Mouse (Mus musculus) MN1 (cell line): Measurements from ENCODE around the gene Rasgrp1.

ENCODE experiments used
- DNase-seq: peaks from one replicate; pipeline ENCODE4 v3.0.0-alpha.2; 2016; ENCODE audit warnings: low spot score

Rasgrp1 gene

DNA sequence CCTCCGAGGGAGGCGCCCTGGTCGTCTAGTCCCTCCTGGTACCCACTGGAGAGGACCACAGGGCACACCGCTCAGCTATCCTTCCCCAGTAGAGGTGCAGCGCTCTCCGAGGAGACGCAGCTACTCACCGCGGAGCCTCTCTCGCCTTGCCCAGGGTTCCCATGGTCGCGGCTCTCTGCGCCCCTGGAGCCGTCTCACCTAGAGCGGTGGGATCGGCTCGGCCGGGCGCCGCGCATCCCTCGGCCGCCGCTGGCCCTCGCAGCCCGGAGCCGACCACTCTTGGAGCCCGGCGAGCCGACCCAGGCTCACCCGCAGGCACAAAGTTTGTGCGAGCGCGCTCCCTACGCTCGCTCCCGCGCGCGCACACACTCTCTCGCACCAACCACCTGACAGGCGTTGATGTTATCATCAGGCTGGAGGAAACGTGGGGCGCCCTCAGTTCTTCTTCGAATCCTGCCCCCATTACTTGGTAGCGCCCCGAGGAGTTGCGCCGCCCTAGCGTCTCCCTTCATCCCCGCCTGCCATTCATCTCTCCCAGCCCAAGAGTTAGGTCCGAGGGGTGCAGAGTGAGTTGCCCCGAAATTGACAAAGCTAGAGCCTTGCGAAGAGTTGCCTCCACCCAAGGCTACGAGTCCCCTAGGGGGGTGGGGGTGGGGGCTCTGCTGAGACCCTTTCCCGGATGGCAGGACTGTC lies at the start of gene Rasgrp1:
Gene Rasgrp1, minus strand, starts transcription at position 455 of the 693 bp plus-strand sequence.
- DNase-seq, result no peak

DNA sequence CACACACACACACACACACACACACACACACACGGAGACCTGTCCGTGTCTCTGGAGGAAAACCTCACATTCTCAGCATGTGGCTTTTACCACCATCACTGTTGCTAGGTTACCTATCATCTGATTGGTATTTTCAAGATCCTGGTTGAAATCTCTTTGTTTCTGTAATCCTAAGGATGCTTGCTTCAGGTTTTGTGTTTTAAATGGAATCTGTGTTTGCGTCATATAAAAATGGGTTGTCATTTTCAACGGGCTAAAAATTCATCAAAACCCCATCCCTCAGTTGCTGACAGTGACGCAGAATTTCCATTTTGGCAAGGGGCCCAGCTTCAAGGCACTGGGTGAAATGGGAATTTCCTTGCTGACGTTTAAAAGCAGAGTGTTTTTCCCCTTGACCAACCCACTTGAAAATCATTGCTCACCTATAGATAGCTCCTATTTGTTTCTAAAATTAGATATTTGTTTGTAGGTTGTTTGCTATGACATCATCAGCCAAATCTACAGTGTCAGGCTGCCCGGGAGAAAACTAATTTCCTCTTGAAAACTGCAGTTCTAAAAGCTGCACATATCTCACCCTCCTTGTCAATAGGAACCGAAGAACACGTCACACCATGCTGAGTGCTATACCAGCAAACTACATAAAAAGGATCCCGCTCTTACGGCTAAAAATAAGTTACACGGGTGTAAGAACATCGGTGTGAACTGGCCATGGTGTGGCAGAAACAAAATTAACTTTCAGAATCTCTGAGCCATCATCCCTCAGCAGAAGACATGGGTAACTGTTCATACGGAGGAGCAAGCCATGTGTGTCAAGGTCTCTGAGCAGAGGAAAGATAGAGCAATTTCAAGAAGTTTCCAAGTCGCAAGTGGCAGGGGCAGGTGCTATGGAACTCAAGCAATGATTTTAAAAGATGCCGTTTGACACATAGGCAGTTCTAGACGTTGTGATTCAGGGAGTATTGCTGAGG lies 47.4 kb upstream of the Rasgrp1 start:
- no peak for DNase-seq

DNA sequence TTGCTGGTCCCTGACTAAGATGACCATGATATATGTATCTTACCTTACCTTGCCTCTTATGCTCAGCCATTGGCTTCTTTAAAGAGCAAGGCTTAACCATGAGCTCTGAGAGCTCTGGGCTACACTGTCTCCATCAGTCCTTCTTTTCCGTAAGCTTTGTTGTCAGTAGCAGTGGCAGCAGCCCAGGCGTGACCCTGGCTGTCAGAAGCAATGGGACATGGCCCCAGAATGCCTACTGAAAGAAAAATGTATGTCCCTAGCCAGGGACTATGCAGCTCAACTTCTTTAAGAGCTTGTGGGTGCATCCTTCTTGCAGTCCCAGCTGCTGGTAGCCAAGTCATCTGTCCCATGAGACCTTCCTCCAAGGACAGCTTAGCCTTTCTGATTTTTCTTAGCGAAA lies 46.7 kb upstream of the Rasgrp1 start:
- no peak for DNase-seq

DNA sequence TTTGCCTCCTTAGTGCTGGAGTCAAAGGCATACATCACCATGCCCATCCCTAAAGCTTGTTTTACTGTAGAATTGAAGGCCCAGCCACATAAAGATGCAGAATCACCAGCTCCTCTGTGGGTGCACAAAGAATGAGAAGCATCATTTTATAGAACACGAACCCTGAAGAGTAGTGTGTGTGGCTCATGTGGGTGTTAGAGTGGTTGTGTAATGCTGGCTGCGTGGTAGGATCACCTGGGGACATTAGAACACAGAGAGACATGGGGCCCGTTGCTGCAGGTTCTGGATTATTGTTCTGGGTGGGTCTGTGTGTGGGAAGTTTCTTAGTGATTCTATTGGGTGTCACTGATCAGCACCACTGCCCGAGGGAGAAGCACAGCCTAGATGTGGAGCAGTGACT lies 45.3 kb upstream of the Rasgrp1 start:
- no peak for DNase-seq

DNA sequence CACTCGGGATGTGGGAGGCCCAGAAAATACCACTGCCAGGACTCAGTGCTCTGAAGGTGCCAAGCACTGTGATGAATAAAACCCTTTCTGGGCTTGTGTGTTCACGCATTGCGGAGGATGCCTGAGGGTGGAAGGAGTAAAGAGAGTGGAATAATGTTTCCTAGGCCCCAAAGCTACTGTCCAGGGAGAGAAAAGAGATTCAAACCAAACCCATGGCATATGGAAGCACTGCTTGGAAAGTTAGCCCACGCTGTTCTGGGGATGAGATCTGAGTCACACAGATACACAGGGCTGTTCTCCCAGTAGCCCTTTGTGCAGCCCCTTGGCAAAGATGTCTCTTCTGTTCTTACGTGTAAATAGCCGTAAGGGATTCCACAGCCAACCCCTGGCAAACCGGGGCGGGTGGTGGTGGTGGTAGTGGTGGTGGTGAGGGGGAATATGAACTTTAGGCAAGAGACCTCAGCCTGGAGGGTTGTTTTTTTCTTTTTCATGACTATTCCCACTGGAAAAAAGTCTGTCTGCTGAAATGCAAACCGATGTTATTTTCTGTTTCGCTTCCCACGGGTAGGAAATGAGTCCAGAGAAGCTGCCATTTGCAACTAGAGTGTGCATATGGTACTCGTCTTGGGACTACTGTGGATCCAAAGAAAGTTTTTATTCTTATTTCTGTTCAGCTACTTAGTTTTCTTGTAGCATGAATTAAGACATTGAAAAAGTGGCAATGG lies 44.3 kb upstream of the Rasgrp1 start:
- DNase-seq, result no peak

DNA sequence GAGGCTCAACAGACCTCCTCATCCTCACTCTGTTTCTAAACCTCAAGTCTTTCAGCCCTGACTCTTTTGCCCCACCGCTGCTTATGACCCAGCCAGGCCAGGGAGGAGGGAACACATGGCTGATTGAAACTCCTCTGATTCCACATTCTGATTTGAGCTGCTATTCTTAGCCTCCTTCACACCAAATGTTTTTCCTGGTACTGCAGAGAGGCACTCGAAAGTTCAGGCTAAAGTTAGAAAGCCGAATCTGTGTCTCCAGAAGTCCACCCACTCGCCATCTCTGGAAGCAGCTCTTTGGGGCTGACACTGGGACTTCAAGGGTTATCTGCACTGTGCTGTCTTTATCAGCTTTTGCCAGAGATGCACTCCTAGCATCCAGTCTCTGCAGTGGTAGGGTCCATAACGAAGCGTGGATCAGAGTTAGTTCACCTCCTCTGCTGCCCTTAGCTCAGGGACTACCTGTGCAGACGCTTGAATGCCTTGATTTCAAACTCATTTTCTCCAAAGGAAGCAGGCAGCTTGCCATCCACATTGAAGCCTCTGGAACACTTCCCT lies 43.3 kb upstream of the Rasgrp1 start:
- no peak for DNase-seq

DNA sequence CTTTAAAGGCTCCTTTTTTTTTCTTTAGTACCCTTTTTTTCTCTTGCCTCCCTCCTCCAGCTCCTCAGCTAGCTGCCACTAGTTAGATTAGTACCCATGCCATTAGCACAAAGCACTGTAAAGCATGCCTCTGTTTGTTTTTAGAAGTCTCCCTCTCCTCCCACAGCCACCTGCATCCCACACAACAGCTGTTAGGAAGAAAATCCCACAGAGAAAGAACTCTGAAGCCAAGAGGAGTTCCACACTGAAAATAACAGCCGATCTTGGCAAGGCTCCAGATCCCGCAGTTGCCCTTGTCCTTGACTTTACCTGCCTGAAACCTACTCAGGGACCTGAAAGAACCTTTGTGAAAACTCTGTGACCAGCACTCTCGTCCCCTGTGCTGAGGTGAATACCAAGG lies 38.5 kb upstream of the Rasgrp1 start:
- DNase-seq, result no peak

DNA sequence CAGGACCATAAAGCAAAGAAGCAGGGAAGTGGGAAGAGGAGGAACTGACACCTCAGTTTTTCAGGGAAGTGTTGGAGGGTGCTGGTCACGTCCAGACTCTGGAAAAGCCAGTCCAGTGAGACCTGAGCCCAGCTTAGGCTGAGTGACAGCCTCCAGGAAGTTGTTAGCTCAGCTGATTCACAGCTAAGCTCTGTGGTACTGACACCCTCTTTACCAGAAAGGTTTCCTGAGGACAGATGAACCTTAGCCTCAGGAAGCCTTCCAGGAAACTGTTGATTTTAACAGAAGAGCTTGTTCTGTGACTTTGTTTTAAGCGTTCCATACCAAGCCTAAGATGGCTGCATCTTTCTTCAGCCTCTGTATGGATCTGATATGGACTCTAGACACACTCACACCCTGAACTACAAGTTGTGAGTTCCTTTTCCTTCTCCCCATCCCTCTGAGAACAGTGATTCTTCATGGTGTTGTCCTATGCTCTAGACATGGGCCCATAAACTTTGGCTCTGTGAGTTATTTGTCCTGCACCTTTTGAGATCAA lies 31.6 kb upstream of the Rasgrp1 start:
- no peak for DNase-seq

DNA sequence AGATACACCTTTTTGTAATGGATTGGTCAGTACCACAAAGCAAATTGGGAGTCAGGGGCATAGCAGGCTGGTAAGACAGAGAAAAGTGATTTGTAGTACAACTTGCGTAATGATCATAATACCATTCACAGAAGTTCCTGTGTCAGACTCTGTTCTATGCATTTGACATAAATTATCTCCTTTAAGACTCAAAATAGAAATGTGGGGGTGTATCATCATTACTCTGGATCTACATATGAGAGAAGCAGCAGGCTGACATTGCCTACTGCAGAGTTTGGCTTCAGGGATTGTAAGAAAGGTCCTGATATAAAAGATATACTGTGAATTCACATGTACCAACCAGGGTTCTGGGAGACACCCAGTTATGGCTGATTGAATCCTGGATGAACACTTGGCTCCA lies 28.9 kb upstream of the Rasgrp1 start:
- DNase-seq, result no peak

DNA sequence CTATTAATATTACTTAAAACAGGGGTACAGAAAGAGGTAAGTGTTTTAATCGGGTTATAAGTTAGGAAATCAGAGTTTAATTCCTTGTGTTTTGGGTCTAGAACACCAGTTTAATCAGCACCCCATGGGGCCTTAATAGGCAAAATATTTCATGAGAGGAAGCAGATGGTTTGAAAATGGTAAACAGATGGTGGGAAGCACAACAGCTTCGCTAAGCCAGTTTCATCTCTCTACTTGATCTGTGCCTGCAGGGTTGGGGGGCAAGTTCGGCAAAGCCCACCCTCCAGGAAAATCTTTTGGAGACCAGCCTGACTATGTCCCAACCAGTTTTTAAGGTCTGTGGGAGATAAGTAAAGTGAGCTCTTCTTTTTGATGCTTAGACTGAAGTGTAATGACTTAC lies 23.7 kb upstream of the Rasgrp1 start:
- no peak for DNase-seq

DNA sequence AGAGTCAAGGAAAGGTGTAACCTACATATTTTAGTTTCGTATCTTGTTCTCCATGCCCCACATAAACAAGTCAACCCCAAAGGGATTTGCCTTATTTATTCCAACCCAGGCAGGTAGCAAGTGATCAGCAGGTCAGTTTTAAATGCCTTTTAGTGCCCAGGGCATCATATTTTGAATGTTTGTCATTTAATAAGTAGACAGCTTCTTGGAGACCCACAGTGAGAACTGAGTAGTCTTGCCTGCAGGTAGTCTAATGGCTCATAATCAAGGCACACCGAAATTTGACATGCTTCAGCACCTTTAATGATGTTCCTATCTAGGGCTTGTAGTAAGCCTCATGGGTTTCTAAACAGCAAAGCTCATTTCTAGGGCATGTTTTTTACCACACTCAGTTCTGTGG lies 21.3 kb upstream of the Rasgrp1 start:
- no peak for DNase-seq

DNA sequence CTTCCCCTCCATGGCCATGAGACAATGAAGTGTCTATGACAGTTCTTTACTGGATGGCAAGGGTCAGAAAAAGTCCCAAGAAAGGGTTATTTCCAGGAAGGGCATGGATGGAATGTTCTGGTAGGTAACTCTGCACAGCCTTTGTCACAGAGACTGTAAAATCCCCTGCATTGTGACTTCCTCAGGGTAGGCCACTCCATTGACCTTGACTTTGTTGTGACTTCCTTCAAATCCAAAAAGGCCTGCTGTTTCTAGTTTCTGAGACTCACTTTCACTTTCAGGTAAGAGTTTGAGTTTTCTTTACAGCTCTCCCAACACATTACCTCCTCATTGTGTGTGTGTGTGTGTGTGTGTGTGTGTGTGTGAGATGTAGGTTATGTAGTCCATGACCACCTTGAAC lies 15.1 kb upstream of the Rasgrp1 start:
- no peak for DNase-seq

DNA sequence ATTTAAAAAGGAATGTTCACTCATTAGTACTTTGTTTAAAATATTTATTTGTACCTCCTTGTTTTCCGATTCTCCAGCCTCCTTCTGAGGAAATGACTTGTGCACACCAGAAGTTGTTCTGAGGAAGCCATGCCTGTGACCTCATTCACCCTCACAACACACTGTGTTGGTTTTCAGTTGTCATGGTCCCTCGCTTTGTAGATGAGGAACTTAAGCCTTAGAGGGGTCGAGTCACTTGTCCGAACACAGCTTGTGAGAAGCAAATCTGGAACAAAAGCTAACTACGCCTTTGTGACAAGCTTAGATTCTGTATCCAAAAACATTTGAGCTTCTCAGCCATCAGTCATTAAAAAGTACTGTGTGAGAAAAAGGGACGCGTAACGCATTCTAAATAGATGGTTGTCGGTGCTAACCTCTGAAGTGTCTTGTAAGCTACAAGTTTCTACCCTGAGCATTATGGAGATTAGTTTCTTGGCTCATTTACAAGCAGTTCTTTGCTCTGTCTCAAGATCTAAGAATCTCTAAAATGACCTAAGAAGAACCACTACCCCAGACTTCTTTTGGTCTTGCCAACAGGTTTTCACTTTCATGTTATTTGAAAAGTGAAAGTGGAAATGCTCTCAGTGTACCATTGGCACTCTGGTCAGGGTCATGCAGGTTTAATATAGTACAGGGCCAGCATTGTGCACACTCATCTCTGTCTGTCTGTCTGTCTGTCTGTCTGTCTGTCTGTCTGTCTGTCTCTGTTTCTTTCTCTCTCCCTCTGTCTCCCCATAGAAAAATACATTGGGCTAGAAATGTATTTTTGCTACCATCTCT lies 9.7 kb upstream of the Rasgrp1 start:
- no peak for DNase-seq

DNA sequence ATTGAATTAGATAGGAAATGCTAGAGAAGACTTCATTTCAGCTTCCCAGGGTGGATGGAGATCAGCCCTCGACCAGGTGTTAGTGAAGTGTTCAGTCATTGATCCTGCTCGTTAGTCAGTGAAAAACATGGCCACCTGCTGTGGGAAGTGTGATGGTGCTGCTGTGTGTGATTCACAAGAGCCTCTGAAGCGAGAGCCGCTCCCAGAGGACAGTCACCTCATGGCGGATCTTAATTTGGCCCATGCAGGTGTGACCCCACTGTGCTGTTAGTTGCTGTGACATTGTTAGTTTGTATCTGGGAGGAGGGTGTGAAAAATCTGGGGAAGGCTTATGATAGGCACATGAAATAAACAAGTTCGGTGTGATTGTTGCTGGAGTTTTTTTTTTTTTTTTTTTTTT lies 7.3 kb upstream of the Rasgrp1 start:
- no peak for DNase-seq

DNA sequence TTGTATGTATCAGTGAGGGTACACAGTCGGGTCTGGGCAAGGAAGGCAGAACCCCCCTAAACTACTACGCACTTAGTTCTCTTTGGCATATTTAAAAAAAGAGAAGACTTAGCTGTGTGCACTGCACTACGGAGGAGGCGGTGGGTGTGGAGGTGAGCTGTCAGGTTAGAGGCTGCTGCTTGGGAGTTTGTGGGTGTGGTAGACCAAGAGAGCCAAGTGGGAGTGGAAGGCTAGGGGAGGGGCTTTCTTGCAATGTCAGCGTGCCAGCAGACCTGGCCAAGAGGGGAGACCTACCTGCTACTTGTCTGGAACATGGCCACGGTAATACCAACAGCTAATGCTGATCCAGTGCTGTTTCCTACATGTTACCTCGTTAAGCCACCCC lies 431 bp upstream of the Rasgrp1 start:
- no peak for DNase-seq

DNA sequence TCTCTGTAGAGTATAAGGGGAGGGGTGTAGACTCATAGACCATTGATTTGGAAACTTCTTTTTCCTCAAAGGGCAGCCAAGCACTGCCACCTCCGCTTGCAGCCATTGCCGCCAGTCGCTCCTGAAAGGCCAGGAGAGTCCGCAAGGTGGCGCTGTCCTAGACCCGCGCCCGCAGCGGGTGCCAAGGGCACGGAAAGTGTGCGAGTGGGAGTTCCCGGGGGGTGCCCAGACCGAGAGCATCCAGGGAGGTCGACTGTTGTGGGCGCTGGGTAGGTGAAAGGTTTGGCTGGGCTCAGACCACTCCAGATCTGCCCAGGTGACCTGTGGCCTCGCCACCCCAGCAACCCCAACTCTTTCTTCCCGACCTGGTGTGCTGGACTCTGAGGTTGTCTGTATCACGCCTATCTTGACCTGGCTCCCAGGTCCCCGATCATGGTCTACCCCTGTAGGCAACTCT lies 683 bp downstream of the Rasgrp1 start:
- no peak for DNase-seq

DNA sequence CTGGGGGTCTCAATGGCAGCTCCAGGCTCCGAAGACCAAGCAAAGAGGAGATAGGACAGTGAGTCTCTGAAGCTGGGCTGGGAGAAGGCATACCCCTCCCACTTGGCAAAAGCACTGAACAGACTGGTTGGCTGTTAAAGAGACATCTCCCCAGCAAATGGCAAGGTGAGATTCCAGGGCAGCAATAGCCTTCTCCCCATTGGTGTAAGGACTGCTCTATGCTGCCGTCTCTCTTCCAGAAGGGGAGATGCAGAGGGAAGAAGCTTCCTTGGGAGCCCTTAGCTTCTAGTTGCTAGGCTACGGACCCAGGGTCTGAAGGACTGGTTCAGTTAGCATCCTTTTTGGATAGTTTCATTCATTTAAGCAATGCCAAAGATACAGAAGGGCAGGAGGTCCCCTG lies 4.3 kb downstream of the Rasgrp1 start:
- no peak for DNase-seq

DNA sequence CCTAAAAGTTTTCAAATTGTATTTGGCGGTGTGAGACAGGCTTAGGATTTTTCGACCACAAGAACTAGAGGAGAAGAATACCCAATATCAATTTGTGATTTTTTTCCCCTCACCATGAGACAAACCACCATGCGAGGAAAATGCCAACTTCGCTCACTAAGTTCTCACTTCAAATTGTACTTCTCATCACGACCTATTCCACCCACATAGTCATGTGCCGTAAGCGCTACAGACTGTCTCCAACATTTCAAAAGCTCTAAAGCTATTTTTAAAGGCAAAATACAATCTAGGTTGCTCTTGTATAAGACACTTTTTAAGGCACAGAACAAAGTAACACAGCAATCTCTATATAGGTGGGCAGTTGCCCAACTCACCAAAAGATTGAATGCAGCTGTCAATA lies 4.9 kb downstream of the Rasgrp1 start:
- DNase-seq, result no peak

DNA sequence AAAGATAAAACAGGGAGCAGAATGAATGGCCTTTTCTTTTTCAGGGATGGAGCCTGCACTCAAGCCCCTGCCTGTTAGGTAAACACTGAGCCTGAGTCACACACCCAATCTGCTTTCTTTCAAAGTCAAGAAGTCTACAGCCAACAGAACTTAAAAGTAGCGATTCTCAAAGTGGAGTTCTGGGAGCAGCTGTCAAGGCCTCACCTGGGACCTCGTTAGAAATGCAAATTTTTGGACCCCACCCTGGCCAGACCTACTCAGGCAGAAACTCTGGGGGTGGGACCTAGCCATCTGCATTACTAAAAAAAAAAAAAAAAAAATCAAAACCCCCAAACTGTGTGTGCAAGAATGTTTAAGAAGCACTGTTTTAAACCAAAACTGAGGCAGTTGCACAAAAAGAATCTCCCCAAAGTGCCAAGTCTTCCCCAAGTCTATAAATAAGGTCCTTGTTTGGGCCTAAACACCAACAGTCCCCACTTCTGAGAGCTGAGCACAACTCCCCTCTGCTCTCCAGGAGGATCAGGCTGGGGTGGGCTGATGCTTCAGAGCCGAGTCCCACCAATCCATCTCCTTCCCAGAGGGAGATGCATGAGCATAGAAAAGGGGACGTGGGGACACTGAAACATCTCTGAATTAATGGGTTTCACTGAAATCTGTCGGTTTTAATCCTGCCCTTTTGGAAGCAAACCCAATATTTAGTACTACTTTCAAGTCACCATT lies 5.7 kb downstream of the Rasgrp1 start:
- DNase-seq, result no peak

DNA sequence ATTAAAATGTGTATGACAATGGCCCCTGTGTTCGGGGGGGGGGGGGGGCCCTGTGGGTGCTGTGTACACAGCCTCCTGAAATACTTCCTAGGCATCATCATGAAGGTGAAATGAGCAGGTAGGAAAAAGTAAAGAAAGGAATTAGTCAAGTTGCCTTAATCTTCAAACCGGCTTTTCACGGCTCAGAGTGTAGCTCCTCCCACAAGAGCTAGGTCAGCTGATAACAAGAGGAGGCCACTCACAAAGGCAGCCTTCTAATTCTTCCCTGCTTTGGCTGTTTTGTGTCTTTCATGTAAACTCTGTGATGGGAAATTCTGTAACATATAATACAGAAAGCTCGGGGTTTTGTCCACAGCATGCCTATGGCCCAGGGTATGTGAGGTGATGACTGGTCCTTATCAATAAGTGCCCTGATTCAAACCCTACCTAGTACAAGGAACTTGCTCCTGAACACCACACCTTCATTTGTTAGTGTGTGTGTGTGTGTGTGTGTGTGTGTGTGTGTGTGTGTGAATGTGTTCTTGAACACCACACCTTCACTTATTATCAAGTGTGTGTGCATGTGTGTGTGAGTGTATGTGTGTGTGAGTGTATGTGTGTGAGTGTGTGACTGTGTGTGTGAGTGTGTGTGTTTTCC lies 7.1 kb downstream of the Rasgrp1 start:
- DNase-seq, result no peak
